Mouse (Mus musculus): ENCODE measurements around the gene Cxcl3. TPM values are rescaled to one million over a fixed set of nuclear protein-coding genes. Genes with fewer than 3 reads are reported as not detected.

Gene Cxcl3
- polyA plus RNA-seq, 2 experiments = 0.07 to 0.17 TPM

DNA sequence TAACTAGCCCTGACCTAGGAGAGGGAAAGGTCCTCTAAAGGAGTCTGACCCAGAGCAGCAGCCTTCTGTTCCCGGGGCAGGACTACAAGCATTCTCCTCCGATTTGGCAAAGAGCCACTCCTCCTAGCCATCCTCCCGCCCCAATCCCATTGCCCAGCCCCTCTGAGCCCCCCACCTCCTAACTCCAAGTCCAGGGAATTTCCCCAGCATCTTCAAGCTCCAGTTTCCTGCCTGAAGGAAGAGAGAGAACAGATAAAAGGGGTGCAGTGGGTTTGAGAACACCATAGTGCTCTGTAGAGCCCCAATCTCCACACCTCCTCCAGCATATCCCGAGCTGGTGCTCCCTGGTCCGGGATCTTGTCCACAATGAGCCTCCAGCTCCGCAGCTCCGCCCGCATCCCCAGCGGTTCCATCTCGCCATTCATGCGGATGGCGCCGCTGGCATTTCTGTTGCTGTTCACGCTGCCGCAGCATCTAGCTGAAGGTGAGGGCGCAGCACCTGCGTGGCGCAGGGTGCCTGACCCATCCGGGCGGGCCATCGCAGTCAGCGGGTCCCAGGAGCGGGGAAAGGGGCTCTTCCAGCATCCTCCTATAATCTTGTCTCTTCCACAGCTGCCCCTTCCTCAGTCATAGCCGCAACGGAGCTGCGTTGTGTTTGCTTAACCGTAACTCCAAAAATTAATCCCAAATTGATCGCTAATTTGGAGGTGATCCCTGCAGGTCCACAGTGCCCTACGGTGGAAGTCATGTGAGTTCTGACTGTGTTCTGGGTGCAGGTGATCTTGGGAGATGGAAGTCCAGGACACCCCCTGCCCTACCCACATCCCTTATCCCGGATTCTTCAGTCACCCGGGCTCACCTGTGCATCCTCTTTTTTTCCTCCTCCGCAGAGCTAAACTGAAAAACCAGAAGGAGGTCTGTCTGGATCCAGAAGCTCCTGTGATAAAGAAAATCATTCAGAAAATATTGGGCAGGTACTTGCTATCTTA is 26.5 kb upstream of the Cxcl3 start, which contains the start of gene Cxcl5:
Gene Cxcl5, plus strand, starts transcription at position 284 of the 989 bp plus-strand sequence.
- Histone ChIP-seq H3K27ac (no peak within 1 kb of the TSS), H3K27me3 (ENCODE audit: control insufficient read depth, insufficient read depth, low read length) (peaks cover 13% of the 10 kb centered on the region), H3K4me3 (ENCODE audit: insufficient read depth in 1 of 2, low read depth in 2 of 2, low read length in 2 of 2) (no peak within 1 kb of the TSS), H3K9me3 (ENCODE audit: control insufficient read depth, low read length) (no peaks in the 10 kb centered on the region), H3K36me3 (replicated peaks; ENCODE audit: control insufficient read depth, insufficient read depth, low read depth) (no peaks in the 10 kb centered on the region), H3K9ac (replicated peaks) (no peak within 1 kb of the TSS), H3K4me2 (ENCODE audit: low read depth) (no peak within 1 kb of the TSS; the same call in 1 of the 2 replicates), H3K4me1 (replicated peaks; ENCODE audit: control insufficient read depth in 2 of 2, insufficient read depth in 2 of 2, low read length in 1 of 2) (no peaks in the 10 kb centered on the region; a peak in 1 of 4 replicates)
- ATAC-seq (ENCODE audit: insufficient read depth) = no peak
- DNase-seq (ENCODE audit: low read depth in 3 of 3, low spot score in 3 of 3) = no peak
- WGBS (ENCODE audit: insufficient replicate concordance) = 8% methylated on average over 32 of the region's 32 CpGs
- no peak for TF ChIP-seq EP300 (IDR thresholded peaks at IDR 0.05; ENCODE audit: low read depth)
- TF ChIP-seq CTCF (IDR thresholded peaks at IDR 0.05; ENCODE audit: low read depth) = no peak

DNA sequence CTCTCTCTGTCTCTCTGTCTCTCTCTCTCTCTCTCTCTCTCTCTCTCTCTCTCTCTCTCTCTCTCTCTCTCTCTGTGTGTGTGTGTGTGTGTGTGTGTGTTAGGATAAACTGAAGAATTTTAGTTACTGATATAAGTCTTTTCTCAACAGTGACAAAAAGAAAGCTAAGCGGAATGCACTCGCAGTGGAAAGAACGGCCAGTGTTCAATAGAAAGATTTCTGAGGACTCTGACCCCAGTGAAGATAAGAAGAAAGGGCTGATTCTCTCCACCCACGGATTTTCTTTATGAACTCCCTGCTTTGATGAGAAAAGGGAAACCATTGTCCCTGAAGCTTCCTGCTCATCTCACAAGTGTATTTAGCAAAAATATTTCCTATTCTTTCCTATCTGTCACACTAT is 25.6 kb upstream of the Cxcl3 start:
- no peak for ATAC-seq (ENCODE audit: insufficient read depth)
- Histone ChIP-seq H3K36me3 (replicated peaks; ENCODE audit: control insufficient read depth, insufficient read depth, low read depth) (no peaks in the 10 kb centered on the region), H3K4me3 (ENCODE audit: insufficient read depth in 1 of 2, low read depth in 2 of 2, low read length in 2 of 2) (no peak overlapping the region), H3K9ac (replicated peaks) (no peak overlapping the region), H3K4me1 (replicated peaks; ENCODE audit: control insufficient read depth in 2 of 2, insufficient read depth in 2 of 2, low read length in 1 of 2) (no peaks in the 10 kb centered on the region; a peak in 1 of 4 replicates), H3K4me2 (ENCODE audit: low read depth) (no peak overlapping the region), H3K27me3 (ENCODE audit: control insufficient read depth, insufficient read depth, low read length) (peaks cover 13% of the 10 kb centered on the region), H3K9me3 (ENCODE audit: control insufficient read depth, low read length) (no peaks in the 10 kb centered on the region), H3K27ac (no peak overlapping the region)
- 50% methylated on average over 4 of the region's 4 CpGs for WGBS (ENCODE audit: insufficient replicate concordance)
- TF ChIP-seq CTCF (IDR thresholded peaks at IDR 0.05; ENCODE audit: low read depth) (no peak), EP300 (IDR thresholded peaks at IDR 0.05; ENCODE audit: low read depth) (no peak)
- no peak for DNase-seq (ENCODE audit: low read depth in 3 of 3, low spot score in 3 of 3)

DNA sequence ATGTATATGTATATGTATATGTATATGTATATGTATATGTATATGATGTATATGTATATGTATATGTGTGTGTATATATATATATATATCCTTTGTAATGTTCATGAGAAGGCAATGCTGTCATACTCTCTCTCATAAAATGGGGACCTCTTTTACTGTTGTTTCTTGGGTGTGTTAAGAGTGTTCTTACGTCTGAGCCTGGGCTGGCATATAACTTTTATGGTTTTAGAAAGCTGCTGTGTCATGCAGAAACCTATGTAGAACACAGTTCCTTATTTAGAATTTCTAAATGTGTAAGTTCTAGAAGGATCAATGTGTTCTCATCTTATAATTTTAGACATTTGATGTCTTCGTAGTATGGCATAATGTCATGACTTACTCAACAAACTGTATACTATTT is 25.1 kb upstream of the Cxcl3 start:
- ATAC-seq (ENCODE audit: insufficient read depth) (no peak), DNase-seq (ENCODE audit: low read depth in 3 of 3, low spot score in 3 of 3) (no peak)
- Histone ChIP-seq H3K4me2 (ENCODE audit: low read depth) (no peak overlapping the region), H3K4me3 (ENCODE audit: insufficient read depth in 1 of 2, low read depth in 2 of 2, low read length in 2 of 2) (no peak overlapping the region), H3K9ac (replicated peaks) (no peak overlapping the region), H3K4me1 (replicated peaks; ENCODE audit: control insufficient read depth in 2 of 2, insufficient read depth in 2 of 2, low read length in 1 of 2) (no peaks in the 10 kb centered on the region; a peak in 1 of 4 replicates), H3K9me3 (ENCODE audit: control insufficient read depth, low read length) (no peaks in the 10 kb centered on the region), H3K27ac (no peak overlapping the region), H3K36me3 (replicated peaks; ENCODE audit: control insufficient read depth, insufficient read depth, low read depth) (no peaks in the 10 kb centered on the region), H3K27me3 (ENCODE audit: control insufficient read depth, insufficient read depth, low read length) (peaks cover 13% of the 10 kb centered on the region)
- 46% methylated on average over 2 of the region's 2 CpGs for WGBS (ENCODE audit: insufficient replicate concordance)
- TF ChIP-seq EP300 (IDR thresholded peaks at IDR 0.05; ENCODE audit: low read depth) = no peak
- TF ChIP-seq CTCF (IDR thresholded peaks at IDR 0.05; ENCODE audit: low read depth) = no peak

DNA sequence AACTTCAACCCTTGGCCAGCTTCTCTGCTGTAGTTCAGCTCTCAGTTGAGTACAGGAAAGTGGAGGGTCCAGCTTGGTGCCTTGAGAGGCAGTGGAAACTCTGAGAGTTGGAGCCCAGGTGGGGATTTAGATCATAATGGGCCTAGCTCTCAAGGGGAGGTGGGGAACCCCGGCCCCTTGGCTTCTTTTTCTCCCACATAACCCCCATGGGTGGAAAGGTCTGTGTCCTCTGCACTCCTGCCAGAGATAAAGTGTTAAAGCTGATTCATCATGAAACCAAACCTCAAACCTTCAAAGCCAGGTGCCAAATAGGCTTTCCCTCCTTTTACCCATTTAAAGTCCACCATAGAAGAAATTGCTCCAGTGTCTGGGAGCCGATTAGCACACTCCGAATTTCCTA is 24.1 kb upstream of the Cxcl3 start:
- H3K36me3 ChIP-seq (replicated peaks; ENCODE audit: control insufficient read depth, insufficient read depth, low read depth) = no peaks in the 10 kb centered on the region
- 70% methylated on average over 3 of the region's 3 CpGs for WGBS (ENCODE audit: insufficient replicate concordance)
- no peak overlapping the region for H3K4me3 ChIP-seq (ENCODE audit: insufficient read depth in 1 of 2, low read depth in 2 of 2, low read length in 2 of 2)
- H3K4me2 ChIP-seq (ENCODE audit: low read depth) = no peak overlapping the region
- no peak overlapping the region for H3K27ac ChIP-seq
- no peak for TF ChIP-seq EP300 (IDR thresholded peaks at IDR 0.05; ENCODE audit: low read depth)
- TF ChIP-seq CTCF (IDR thresholded peaks at IDR 0.05; ENCODE audit: low read depth) = no peak
- no peak overlapping the region for H3K9ac ChIP-seq (replicated peaks)
- no peaks in the 10 kb centered on the region; a peak in 1 of 4 replicates for H3K4me1 ChIP-seq (replicated peaks; ENCODE audit: control insufficient read depth in 2 of 2, insufficient read depth in 2 of 2, low read length in 1 of 2)
- H3K27me3 ChIP-seq (ENCODE audit: control insufficient read depth, insufficient read depth, low read length) = peaks cover 13% of the 10 kb centered on the region
- no peaks in the 10 kb centered on the region for H3K9me3 ChIP-seq (ENCODE audit: control insufficient read depth, low read length)
- DNase-seq (ENCODE audit: low read depth in 3 of 3, low spot score in 3 of 3) = no peak
- ATAC-seq (ENCODE audit: insufficient read depth) = no peak

DNA sequence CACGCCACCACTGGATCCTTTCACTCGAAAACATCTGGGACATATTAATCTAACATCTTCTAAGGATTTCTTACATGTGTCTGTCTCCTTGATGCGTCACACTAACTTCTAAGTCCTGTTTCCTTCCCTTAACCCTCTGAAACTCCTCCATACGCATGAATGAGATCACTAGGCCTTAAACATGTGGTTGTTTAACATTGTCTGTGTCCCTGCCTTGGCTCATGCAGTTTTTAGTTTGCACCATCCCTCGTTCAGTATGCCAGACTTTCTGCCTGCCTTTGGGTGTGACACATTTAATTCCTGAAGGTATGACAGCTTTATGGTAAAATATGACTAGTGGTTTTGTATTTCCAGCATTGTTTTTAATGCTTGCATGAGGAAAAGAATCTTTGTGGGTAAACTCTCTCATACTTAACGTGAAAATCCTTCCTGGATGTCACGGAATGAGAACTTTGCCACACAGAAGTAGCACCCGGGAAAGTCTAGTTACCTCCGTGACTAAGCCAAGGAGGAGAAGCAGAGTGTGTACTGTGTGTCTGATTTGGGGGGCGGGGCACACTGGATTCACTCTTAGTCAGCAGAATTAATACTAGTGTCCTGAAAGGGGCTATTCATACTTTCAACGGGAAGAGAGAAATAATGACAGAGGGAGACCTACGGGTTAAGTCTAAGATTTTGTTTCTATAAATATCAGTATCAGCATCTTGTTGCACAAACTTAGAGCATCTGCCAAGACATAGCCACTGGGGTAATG is 21.8 kb upstream of the Cxcl3 start:
- no peaks in the 10 kb centered on the region for H3K9me3 ChIP-seq (ENCODE audit: control insufficient read depth, low read length)
- TF ChIP-seq CTCF (IDR thresholded peaks at IDR 0.05; ENCODE audit: low read depth) = no peak
- no peaks in the 10 kb centered on the region for H3K36me3 ChIP-seq (replicated peaks; ENCODE audit: control insufficient read depth, insufficient read depth, low read depth)
- H3K4me2 ChIP-seq (ENCODE audit: low read depth) = no peak overlapping the region
- H3K4me3 ChIP-seq (ENCODE audit: insufficient read depth in 1 of 2, low read depth in 2 of 2, low read length in 2 of 2) = no peak overlapping the region
- DNase-seq (ENCODE audit: low read depth in 3 of 3, low spot score in 3 of 3) (no peak), ATAC-seq (ENCODE audit: insufficient read depth) (no peak)
- no peak overlapping the region for H3K27ac ChIP-seq
- H3K4me1 ChIP-seq (replicated peaks; ENCODE audit: control insufficient read depth in 2 of 2, insufficient read depth in 2 of 2, low read length in 1 of 2) = no peaks in the 10 kb centered on the region
- peaks cover 7% of the 10 kb centered on the region for H3K27me3 ChIP-seq (ENCODE audit: control insufficient read depth, insufficient read depth, low read length)
- H3K9ac ChIP-seq (replicated peaks) = no peak overlapping the region
- WGBS (ENCODE audit: insufficient replicate concordance) = 63% methylated on average over 12 of the region's 12 CpGs

Data from liver, embryonic 14.5 days (tissue).